Mouse (Mus musculus) right cerebral cortex, postnatal 36 days (tissue): ENCODE results near the gene Rhox4e.
"Not testable (repeated sequence)": the region's sequence is repeated elsewhere in the genome, so short reads cannot be mapped to it uniquely, and the experiment has no call there.

Source experiments
- DNase-seq, 2 experiments: peaks; one replicate each; pipeline ENCODE4 v3.0.0; 2022; ENCODE audit warnings: low spot score in 2 of 2, mixed read lengths in 1 of 2

Gene Rhox4e

GRCm38 (mm10) chrX:37557112-37557511 is at the start of gene Rhox4e:
Gene Rhox4e (plus strand): TSS chrX:37557412.
- DNase-seq: not testable (repeated sequence)

GRCm38 (mm10) chrX:37514059-37514458 is 43.2 kb upstream of the Rhox4e start, which contains the start of gene Rhox4d:
Gene Rhox4d (plus strand): TSS chrX:37514359.
- not testable (repeated sequence) for DNase-seq

- not testable (repeated sequence) for DNase-seq
Measured at GRCm38 (mm10) chrX:37530152-37530551, 27.1 kb upstream of the Rhox4e start, which contains the start of gene Rhox2e. Gene Rhox2e (plus strand): TSS chrX:37530452.

- not testable (repeated sequence) for DNase-seq
Measured at GRCm38 (mm10) chrX:37541719-37542118, 15.5 kb upstream of the Rhox4e start, which contains the start of gene Rhox3e. Gene Rhox3e (plus strand): TSS chrX:37542019.

GRCm38 (mm10) chrX:37571105-37571504 is 13.9 kb downstream of the Rhox4e start, which contains the start of gene Rhox2f:
Gene Rhox2f (plus strand): TSS chrX:37571405.
- DNase-seq: not testable (repeated sequence)

GRCm38 (mm10) chrX:37572638-37573037 is 15.4 kb downstream of the Rhox4e start:
- DNase-seq: not testable (repeated sequence)

GRCm38 (mm10) chrX:37580692-37581091 is 23.5 kb downstream of the Rhox4e start, which contains the start of gene Rhox3f:
Gene Rhox3f (plus strand): TSS chrX:37580992.
- DNase-seq: not testable (repeated sequence)

- not testable (repeated sequence) for DNase-seq
Measured at GRCm38 (mm10) chrX:37607604-37608003, 50.4 kb downstream of the Rhox4e start, which contains the start of gene Rhox4f. Gene Rhox4f (minus strand): TSS chrX:37607704.
